Mouse (Mus musculus): ENCODE data around the gene Calcoco2. TPM values are rescaled to one million over a fixed set of nuclear protein-coding genes. Genes with fewer than 3 reads are reported as not detected.
A peak's percentile ranks its signal among the peaks of the same experiment; 100 is the strongest.

The Calcoco2 gene
- total RNA-seq, 4 experiments from 2014 or later = 0.29 TPM; not detected in 3

- no peak for DNase-seq (ENCODE audit: low spot score)
These were observed 31.0 kb downstream of the Calcoco2 start for GRCm38 (mm10) chr11:96080736-96081135.

- no peak for DNase-seq (ENCODE audit: low spot score)
These were observed 35.3 kb downstream of the Calcoco2 start for GRCm38 (mm10) chr11:96076221-96077105.

- peak; percentile 100 for DNase-seq (ENCODE audit: low spot score)
These were observed 36.1 kb downstream of the Calcoco2 start, which contains the start of gene Atp5g1 for GRCm38 (mm10) chr11:96075509-96076220. TSS of gene Atp5g1 (minus strand) at chr11:96075670.

GRCm38 (mm10) chr11:96075177-96075508 lies 36.6 kb downstream of the Calcoco2 start:
- DNase-seq (ENCODE audit: low spot score) = no peak

- no peak for DNase-seq (ENCODE audit: low spot score)
These were observed 37.2 kb downstream of the Calcoco2 start for GRCm38 (mm10) chr11:96074351-96075176.

GRCm38 (mm10) chr11:96073295-96073993 lies 38.3 kb downstream of the Calcoco2 start:
- no peak for DNase-seq (ENCODE audit: low spot score)

- DNase-seq (ENCODE audit: low spot score) = no peak
These were observed 40.8 kb downstream of the Calcoco2 start for GRCm38 (mm10) chr11:96071013-96071412.

- no peak for DNase-seq (ENCODE audit: low spot score)
These were observed 41.4 kb downstream of the Calcoco2 start for GRCm38 (mm10) chr11:96070353-96070752.

GRCm38 (mm10) chr11:96068231-96068630 lies 43.5 kb downstream of the Calcoco2 start:
- peak; percentile 40 for DNase-seq (ENCODE audit: low spot score)

- DNase-seq (ENCODE audit: low spot score) = peak; percentile 97
These were observed 46.4 kb downstream of the Calcoco2 start, which contains the start of gene Ube2z for GRCm38 (mm10) chr11:96065215-96065911. TSS of gene Ube2z (minus strand) at chr11:96065388.

GRCm38 (mm10) chr11:96064521-96065214 lies 47.1 kb downstream of the Calcoco2 start:
- no peak for DNase-seq (ENCODE audit: low spot score)

- DNase-seq (ENCODE audit: low spot score) = no peak
These were observed 53.5 kb downstream of the Calcoco2 start for GRCm38 (mm10) chr11:96058309-96058708.

- DNase-seq (ENCODE audit: low spot score) = no peak
These were observed 60.9 kb downstream of the Calcoco2 start for GRCm38 (mm10) chr11:96050854-96051253.

- DNase-seq (ENCODE audit: low spot score) = no peak
These were observed 61.8 kb downstream of the Calcoco2 start for GRCm38 (mm10) chr11:96049939-96050338.

Other genes with a start within 250 kb of the Calcoco2 start
- gene B4galnt2, start 197.1 kb downstream of the Calcoco2 start, total RNA-seq (2022) = not detected
- under 1 TPM in 2 of 4 experiments, not detected in 2; 0.03 TPM for gene Igf2bp1, start 106.0 kb downstream of the Calcoco2 start, total RNA-seq (2022)
- gene Gip, start 87.4 kb downstream of the Calcoco2 start, total RNA-seq (2022) = not detected
- gene Snf8, start 77.1 kb downstream of the Calcoco2 start, total RNA-seq (2022) = 10 to 100 TPM; 41.5 to 49.4 (median 46.7) TPM
- gene Ube2z, start 46.6 kb downstream of the Calcoco2 start, total RNA-seq (2022) = 10 to 100 TPM; 28.1 to 32.7 (median 30.7) TPM
- 1,000 to 10,000 TPM; 3,689 to 3,785 (median 3,746) TPM for gene Atp5g1, start 36.3 kb downstream of the Calcoco2 start, total RNA-seq (2022)
- under 1 TPM in 1 of 4 experiments, not detected in 3; 0.14 TPM for gene Ttll6, start 21.8 kb upstream of the Calcoco2 start, total RNA-seq (2022)
- gene Hoxb13, start 82.4 kb upstream of the Calcoco2 start, total RNA-seq (2022) = not detected
- not detected for gene Hoxb9, start 159.5 kb upstream of the Calcoco2 start, total RNA-seq (2022)
- gene Hoxb8, start 169.9 kb upstream of the Calcoco2 start, total RNA-seq (2022) = not detected
- not detected for gene Hoxb7, start 174.7 kb upstream of the Calcoco2 start, total RNA-seq (2022)
- gene Hoxb6, start 180.5 kb upstream of the Calcoco2 start, total RNA-seq (2022) = not detected
- gene Hoxb5, start 191.4 kb upstream of the Calcoco2 start, total RNA-seq (2022) = under 1 TPM in 1 of 4 experiments, not detected in 3; 0.11 TPM
- under 1 TPM; 0.35 to 0.63 (median 0.53) TPM for gene Hoxb4, start 206.3 kb upstream of the Calcoco2 start, total RNA-seq (2022)
- gene Hoxb3, start 211.4 kb upstream of the Calcoco2 start, total RNA-seq (2022) = under 1 TPM; 0.25 to 0.37 (median 0.30) TPM
- under 1 TPM; 0.38 to 0.80 (median 0.64) TPM for gene Hoxb2, start 238.6 kb upstream of the Calcoco2 start, total RNA-seq (2022)

All from heart, adult 8-10 months (tissue).